Mouse (Mus musculus): ENCODE data around the gene Cacna1d.

- TF ChIP-seq POLR2A (IDR thresholded peaks at IDR 0.05; ENCODE audit: control insufficient read depth in 1 of 2, insufficient read depth in 1 of 2, low read depth in 1 of 2, low read length in 2 of 2, poor library complexity in 1 of 2) (no peak), ZNF384 (IDR thresholded peaks at IDR 0.05; ENCODE audit: low read depth, low read length) (no peak), JUND (IDR thresholded peaks at IDR 0.05; ENCODE audit: low read depth, low read length) (no peak)
Measured at GRCm38 (mm10) chr14:30242818-30243205, 248.4 kb downstream of the Cacna1d start.

All from MEL (cell line).